Mouse (Mus musculus) cerebellum, adult 2 months (tissue): ENCODE results near the gene Rfx3.

Experiments
- CTCF ChIP-seq: fragments of 200-500 bp; IDR thresholded peaks from 2 replicates; pipeline ENCODE4 v1.5.1; 2011; ENCODE audit warnings: low read depth, mild to moderate bottlenecking, control low read depth, low read length, moderate library complexity, borderline replicate concordance; ENCODE audit not compliant: insufficient read depth
- POLR2A ChIP-seq: fragments of 200-500 bp; IDR thresholded peaks from 2 replicates; pipeline ENCODE4 v1.6.1; 2011; ENCODE audit warnings: low read length, control low read depth, borderline replicate concordance; ENCODE audit not compliant: insufficient read depth

DNA sequence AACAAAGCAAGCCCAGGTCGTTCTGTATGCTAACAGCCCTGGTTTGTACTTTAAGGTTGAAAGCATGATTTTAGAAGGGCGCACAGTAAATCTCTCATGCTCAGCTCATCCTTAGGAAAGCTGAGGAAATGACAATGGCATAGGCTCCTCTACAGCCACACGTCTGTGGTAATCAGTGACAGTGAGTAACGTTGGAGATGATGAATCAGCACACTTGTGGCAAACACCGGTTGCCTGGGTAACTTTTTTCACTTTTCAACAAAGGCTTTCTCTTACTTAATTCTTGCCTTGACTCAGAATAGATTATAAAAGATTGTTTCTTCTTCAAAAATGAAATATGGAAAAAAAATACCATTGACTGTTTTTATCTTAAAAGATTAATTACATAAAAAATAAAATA lies 104.0 kb downstream of the Rfx3 start:
- TF ChIP-seq CTCF (no peak), POLR2A (no peak)
